Mouse (Mus musculus): ENCODE measurements around the gene Slc1a7. TPM values are rescaled to one million over a fixed set of nuclear protein-coding genes. Genes with fewer than 3 reads are reported as not detected.
A peak's percentile ranks its signal among the peaks of the same experiment; 100 is the strongest.

The Slc1a7 gene
- not detected in 2 replicates for polyA plus RNA-seq (2015; fragmentation: Nextera tagmentation; extraction: Ambion mirVana)

GRCm38 (mm10) chr4:107967966-107968682 lies at the start of gene Slc1a7:
Slc1a7 (plus strand) TSS chr4:107968332.
- no peaks in the 10 kb centered on the region for H3K27me3 ChIP-seq
- no peak within 1 kb of the TSS for H3K9ac ChIP-seq
- no peaks in the 10 kb centered on the region for H3K36me3 ChIP-seq
- H3K4me1 ChIP-seq (replicated peaks): no peaks in the 10 kb centered on the region
- H3K4me2 ChIP-seq: no peak within 1 kb of the TSS
- H3K4me3 ChIP-seq: no peak within 1 kb of the TSS
- WGBS: 80% methylated on average over 16 of the region's 16 CpGs
- ATAC-seq (ENCODE audit: low read depth): no peak
- H3K27ac ChIP-seq (replicated peaks): no peak within 1 kb of the TSS
- no peaks in the 10 kb centered on the region for H3K9me3 ChIP-seq

- ATAC-seq (ENCODE audit: low read depth): no peak
- Histone ChIP-seq H3K9ac (no peak overlapping the region), H3K4me1 (replicated peaks) (peaks cover 20% of the 10 kb centered on the region), H3K4me3 (no peak overlapping the region), H3K27ac (replicated peaks) (no peak overlapping the region), H3K27me3 (no peaks in the 10 kb centered on the region), H3K9me3 (no peaks in the 10 kb centered on the region), H3K4me2 (no peak overlapping the region), H3K36me3 (no peaks in the 10 kb centered on the region)
- 82% methylated on average over 2 of the region's 2 CpGs for WGBS
Measured at GRCm38 (mm10) chr4:107920336-107920735, 47.8 kb upstream of the Slc1a7 start.

GRCm38 (mm10) chr4:107921152-107921695 lies 46.9 kb upstream of the Slc1a7 start:
- no peak overlapping the region for H3K27ac ChIP-seq (replicated peaks)
- H3K4me2 ChIP-seq: no peak overlapping the region
- no peak overlapping the region for H3K9ac ChIP-seq
- WGBS: 76% methylated on average over 8 of the region's 8 CpGs
- ATAC-seq (ENCODE audit: low read depth): no peak
- no peaks in the 10 kb centered on the region for H3K9me3 ChIP-seq
- H3K4me1 ChIP-seq (replicated peaks): peaks cover 20% of the 10 kb centered on the region
- no peak overlapping the region for H3K4me3 ChIP-seq
- H3K27me3 ChIP-seq: no peaks in the 10 kb centered on the region
- H3K36me3 ChIP-seq: no peaks in the 10 kb centered on the region

GRCm38 (mm10) chr4:107921952-107922351 lies 46.2 kb upstream of the Slc1a7 start:
- H3K27me3 ChIP-seq: no peaks in the 10 kb centered on the region
- WGBS: 48% methylated on average over 4 of the region's 4 CpGs
- H3K36me3 ChIP-seq: no peaks in the 10 kb centered on the region
- peak overlapping the region; percentile 72 for H3K4me2 ChIP-seq
- H3K4me1 ChIP-seq (replicated peaks): peaks cover 20% of the 10 kb centered on the region
- H3K9ac ChIP-seq: no peak overlapping the region
- H3K4me3 ChIP-seq: peak overlapping the region; percentile 5; the same call in 1 of the 2 replicates
- no peak for ATAC-seq (ENCODE audit: low read depth)
- H3K27ac ChIP-seq (replicated peaks): no peak overlapping the region
- H3K9me3 ChIP-seq: no peaks in the 10 kb centered on the region

- H3K4me3 ChIP-seq: peak within 1 kb of the TSS; percentile 59
- H3K27me3 ChIP-seq: no peaks in the 10 kb centered on the region
- peak within 1 kb of the TSS; percentile 72 for H3K4me2 ChIP-seq
- 1% methylated on average over 38 of the region's 38 CpGs for WGBS
- H3K4me1 ChIP-seq (replicated peaks): peaks cover 20% of the 10 kb centered on the region
- H3K9ac ChIP-seq: peak within 1 kb of the TSS; percentile 72
- H3K27ac ChIP-seq (replicated peaks): peak within 1 kb of the TSS; percentile 54; the same call in 1 of the 2 replicates
- no peaks in the 10 kb centered on the region for H3K36me3 ChIP-seq
- H3K9me3 ChIP-seq: no peaks in the 10 kb centered on the region
- ATAC-seq (ENCODE audit: low read depth): peak; percentile 87
Measured at GRCm38 (mm10) chr4:107923145-107923802, 44.9 kb upstream of the Slc1a7 start, which contains the start of gene Cpt2. Cpt2 (minus strand) TSS chr4:107923610.

GRCm38 (mm10) chr4:107923803-107924194 lies 44.3 kb upstream of the Slc1a7 start:
- Histone ChIP-seq H3K4me1 (replicated peaks) (peaks cover 20% of the 10 kb centered on the region), H3K9me3 (no peaks in the 10 kb centered on the region), H3K27ac (replicated peaks) (no peak overlapping the region), H3K36me3 (no peaks in the 10 kb centered on the region), H3K4me3 (peak overlapping the region; percentile 59), H3K9ac (0 out of 2 replicates have a peak overlapping the region, but pooled peaks have one; percentile 72), H3K27me3 (no peaks in the 10 kb centered on the region), H3K4me2 (peak overlapping the region; percentile 72)
- 52% methylated on average over 7 of the region's 7 CpGs for WGBS
- no peak; the same call in 1 of the 2 replicates for ATAC-seq (ENCODE audit: low read depth)

- Histone ChIP-seq H3K27ac (replicated peaks) (no peak overlapping the region), H3K4me3 (no peak overlapping the region), H3K9me3 (no peaks in the 10 kb centered on the region), H3K4me2 (no peak overlapping the region), H3K27me3 (0 out of 2 replicates have a peak, but pooled peaks cover 3% of the 10 kb centered on the region), H3K4me1 (replicated peaks) (no peaks in the 10 kb centered on the region), H3K36me3 (no peaks in the 10 kb centered on the region), H3K9ac (no peak overlapping the region)
- ATAC-seq (ENCODE audit: low read depth): no peak
- 70% methylated on average over 2 of the region's 2 CpGs for WGBS
Measured at GRCm38 (mm10) chr4:107928269-107928668, 39.9 kb upstream of the Slc1a7 start.

GRCm38 (mm10) chr4:107928726-107929125 lies 39.4 kb upstream of the Slc1a7 start:
- no peak overlapping the region for H3K9ac ChIP-seq
- H3K27ac ChIP-seq (replicated peaks): no peak overlapping the region
- H3K4me2 ChIP-seq: no peak overlapping the region
- no peaks in the 10 kb centered on the region for H3K9me3 ChIP-seq
- ATAC-seq (ENCODE audit: low read depth): no peak
- no peaks in the 10 kb centered on the region for H3K36me3 ChIP-seq
- WGBS: 82% methylated on average over 2 of the region's 2 CpGs
- H3K4me1 ChIP-seq (replicated peaks): no peaks in the 10 kb centered on the region
- 0 out of 2 replicates have a peak, but pooled peaks cover 3% of the 10 kb centered on the region for H3K27me3 ChIP-seq
- no peak overlapping the region for H3K4me3 ChIP-seq

- H3K4me2 ChIP-seq: no peak overlapping the region
- no peaks in the 10 kb centered on the region for H3K4me1 ChIP-seq (replicated peaks)
- 0 out of 2 replicates have a peak, but pooled peaks cover 3% of the 10 kb centered on the region for H3K27me3 ChIP-seq
- no peaks in the 10 kb centered on the region for H3K36me3 ChIP-seq
- 87% methylated on average over 3 of the region's 3 CpGs for WGBS
- no peak overlapping the region for H3K9ac ChIP-seq
- H3K9me3 ChIP-seq: no peaks in the 10 kb centered on the region
- H3K27ac ChIP-seq (replicated peaks): no peak overlapping the region
- H3K4me3 ChIP-seq: no peak overlapping the region
- ATAC-seq (ENCODE audit: low read depth): no peak
Measured at GRCm38 (mm10) chr4:107931453-107931852, 36.7 kb upstream of the Slc1a7 start.

- WGBS: 80% methylated on average over 8 of the region's 8 CpGs
- H3K36me3 ChIP-seq: no peaks in the 10 kb centered on the region
- 0 out of 2 replicates have a peak, but pooled peaks cover 3% of the 10 kb centered on the region for H3K27me3 ChIP-seq
Measured at GRCm38 (mm10) chr4:107933239-107933638, 34.9 kb upstream of the Slc1a7 start.

GRCm38 (mm10) chr4:107935254-107935653 lies 32.9 kb upstream of the Slc1a7 start:
- 63% methylated on average over 3 of the region's 3 CpGs for WGBS
- no peaks in the 10 kb centered on the region for H3K27me3 ChIP-seq

More at GRCm38 (mm10) chr4:107933239-107933638, 34.9 kb upstream of the Slc1a7 start:
- ATAC-seq (ENCODE audit: low read depth): no peak
- Histone ChIP-seq H3K4me2 (no peak overlapping the region), H3K4me3 (no peak overlapping the region), H3K4me1 (replicated peaks) (no peaks in the 10 kb centered on the region), H3K9me3 (no peaks in the 10 kb centered on the region), H3K9ac (no peak overlapping the region), H3K27ac (replicated peaks) (no peak overlapping the region)

GRCm38 (mm10) chr4:107937338-107937737 lies 30.8 kb upstream of the Slc1a7 start:
- Histone ChIP-seq H3K9ac (no peak overlapping the region), H3K4me2 (no peak overlapping the region), H3K27ac (replicated peaks) (no peak overlapping the region), H3K27me3 (no peaks in the 10 kb centered on the region), H3K36me3 (no peaks in the 10 kb centered on the region), H3K4me1 (replicated peaks) (no peaks in the 10 kb centered on the region), H3K9me3 (no peaks in the 10 kb centered on the region), H3K4me3 (no peak overlapping the region)
- ATAC-seq (ENCODE audit: low read depth): peak; percentile 36; the same call in 1 of the 2 replicates
- WGBS: 29% methylated on average over 6 of the region's 6 CpGs

More at GRCm38 (mm10) chr4:107935254-107935653, 32.9 kb upstream of the Slc1a7 start:
- H3K4me3 ChIP-seq: no peak overlapping the region
- ATAC-seq (ENCODE audit: low read depth): no peak
- no peak overlapping the region for H3K27ac ChIP-seq (replicated peaks)
- no peaks in the 10 kb centered on the region for H3K9me3 ChIP-seq
- H3K4me2 ChIP-seq: no peak overlapping the region
- H3K9ac ChIP-seq: no peak overlapping the region
- H3K4me1 ChIP-seq (replicated peaks): no peaks in the 10 kb centered on the region
- no peaks in the 10 kb centered on the region for H3K36me3 ChIP-seq
